Mouse (Mus musculus) layer of hippocampus, adult 2 months (tissue): Measurements from ENCODE around the gene Fbxo24. TPM values are rescaled to one million over a fixed set of nuclear protein-coding genes. Genes with fewer than 3 reads are reported as not detected.
A peak's percentile ranks its signal among the peaks of the same experiment; 100 is the strongest.

Experiments
- DNase-seq, 2 experiments: peaks; one replicate each; pipeline ENCODE4 v3.0.0; 2022; ENCODE audit warnings: low spot score in 2 of 2
- H3K27ac ChIP-seq: fragments of 200-600 bp; 2 replicates; pipeline ENCODE4 v1.8.1; 2022
- H3K4me3 ChIP-seq: fragments of 200-600 bp; 2 replicates; pipeline ENCODE4 v1.8.1; 2022; ENCODE audit warnings: mild to moderate bottlenecking
- CTCF ChIP-seq: fragments of 200-600 bp; conservative IDR thresholded peaks from 2 replicates; pipeline ENCODE4 v1.8.1; 2022; ENCODE audit warnings: antibody characterized with exemption, mild to moderate bottlenecking, moderate library complexity
- total RNA-seq, 2 experiments: library from RNA; stranded (reverse); gene quantifications; 2 replicates each; pipeline ENCODE4 v1.2.3; 2021

Gene Fbxo24
- total RNA-seq, 2 experiments from 2014 or later: 0.56 TPM; not detected in 1

DNA sequence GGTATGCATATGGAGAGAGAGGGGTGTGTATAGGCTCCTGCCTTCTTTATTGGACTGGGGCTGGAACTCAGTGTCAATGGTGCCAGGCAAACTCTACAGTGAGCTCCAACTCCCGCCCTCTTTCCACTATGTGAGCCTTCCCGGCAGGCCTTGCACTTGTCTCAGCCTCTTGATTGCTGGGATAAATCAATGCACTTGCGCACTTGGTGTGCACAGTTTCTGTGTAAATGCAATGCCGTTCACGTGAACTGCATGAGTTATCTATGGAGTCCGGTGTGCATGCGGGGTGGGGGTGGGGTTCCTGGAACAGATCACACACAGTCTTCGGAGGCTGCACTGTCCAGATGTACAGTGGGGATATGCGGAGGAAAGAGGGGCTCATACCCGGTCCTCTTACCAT, 24.6 kb upstream of the Fbxo24 start:
- no peak overlapping the region for H3K4me3 ChIP-seq
- TF ChIP-seq CTCF: no peak
- no peak for DNase-seq
- H3K27ac ChIP-seq: no peak overlapping the region

DNA sequence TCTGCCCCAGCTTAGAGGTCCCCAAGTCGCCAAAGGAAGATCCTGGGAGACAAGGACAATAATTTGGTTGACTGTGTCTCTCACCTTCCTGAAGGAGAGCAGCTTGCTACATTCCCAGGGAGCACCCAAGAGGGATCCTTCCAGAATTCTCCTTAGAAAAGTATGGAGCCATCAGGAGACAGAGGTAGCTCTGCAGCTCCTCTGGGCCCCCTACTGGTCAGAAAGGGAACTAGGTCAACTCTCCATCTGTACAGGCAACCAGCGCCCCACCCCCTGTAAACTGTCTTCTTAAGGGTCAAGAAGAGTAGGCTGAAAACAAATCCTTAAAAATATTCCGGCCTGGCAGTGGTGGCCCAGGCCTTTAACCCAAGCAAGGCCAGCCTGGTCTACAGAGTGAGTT, 23.7 kb upstream of the Fbxo24 start:
- no peak overlapping the region; the same call in 1 of the 2 replicates for H3K27ac ChIP-seq
- TF ChIP-seq CTCF: peak; percentile 90
- no peak overlapping the region for H3K4me3 ChIP-seq
- DNase-seq: peak; percentile 55 to 76

DNA sequence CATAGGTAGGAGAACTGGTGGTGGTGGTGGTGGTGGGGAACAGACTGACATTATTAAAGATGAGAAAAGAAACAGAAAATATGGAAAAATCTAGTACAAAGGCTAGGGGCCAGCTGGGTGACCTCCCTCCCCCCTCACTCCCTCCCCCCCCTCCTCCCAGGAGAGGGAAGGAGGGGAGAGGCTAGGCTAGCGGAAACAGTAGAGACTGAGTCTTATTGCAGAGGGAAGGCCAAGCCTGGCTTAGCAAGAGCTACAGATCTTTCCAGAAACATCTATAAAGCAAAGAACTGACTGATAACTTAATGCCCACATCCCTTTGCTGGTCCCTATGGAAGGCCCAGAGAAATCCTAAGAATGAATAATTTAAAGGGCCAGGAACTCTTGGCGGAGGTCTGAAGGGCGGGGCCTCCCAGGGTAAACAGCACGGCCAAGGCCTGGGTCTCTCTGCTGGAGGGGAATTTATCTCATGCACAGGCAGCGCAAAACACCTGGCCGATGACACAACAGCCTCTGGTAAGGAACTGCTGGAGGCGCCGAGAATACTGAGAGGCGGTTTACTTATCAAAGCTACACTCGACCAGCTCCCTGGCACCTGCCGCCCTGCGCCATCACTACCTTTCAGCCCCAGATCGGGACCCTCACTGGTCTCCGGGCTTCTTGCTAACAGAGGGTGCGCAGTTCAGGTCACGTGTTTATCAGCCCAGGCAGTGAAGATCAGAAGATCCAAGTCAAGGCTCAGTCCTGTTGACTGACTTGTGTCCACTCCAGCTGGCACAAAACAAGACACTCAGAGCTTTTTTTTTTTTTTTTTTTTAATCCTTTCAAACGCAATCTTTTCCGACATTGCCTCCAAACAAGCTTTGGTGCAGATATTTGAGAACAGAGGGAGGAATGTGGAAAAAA, 21.1 kb upstream of the Fbxo24 start:
- H3K27ac ChIP-seq: no peak overlapping the region

DNA sequence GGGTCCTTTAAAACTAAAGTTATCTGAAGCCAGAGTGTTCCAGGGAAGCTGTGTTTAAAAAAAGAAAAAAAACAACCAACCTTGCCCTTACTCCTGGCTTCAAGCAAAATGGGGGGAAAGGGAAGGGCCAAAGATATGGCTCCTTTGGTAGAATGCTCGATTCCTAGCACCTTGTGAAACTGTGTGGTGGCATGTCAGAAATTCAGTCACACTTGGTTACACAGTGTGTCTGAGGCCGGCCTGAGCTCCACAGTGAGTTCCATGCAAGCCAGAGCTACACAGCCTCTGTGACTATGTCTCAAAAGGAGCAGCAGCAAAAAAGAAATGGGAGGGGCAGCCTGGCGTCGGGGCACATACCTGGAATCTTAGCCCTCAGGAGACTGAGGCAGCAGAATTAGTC, 20.4 kb upstream of the Fbxo24 start:
- no peak for TF ChIP-seq CTCF
- Histone ChIP-seq H3K4me3 (no peak overlapping the region), H3K27ac (no peak overlapping the region)
- no peak for DNase-seq

More for the DNA sequence above, 21.1 kb upstream of the Fbxo24 start:
- no peak for DNase-seq
- H3K4me3 ChIP-seq: no peak overlapping the region
- TF ChIP-seq CTCF: no peak

DNA sequence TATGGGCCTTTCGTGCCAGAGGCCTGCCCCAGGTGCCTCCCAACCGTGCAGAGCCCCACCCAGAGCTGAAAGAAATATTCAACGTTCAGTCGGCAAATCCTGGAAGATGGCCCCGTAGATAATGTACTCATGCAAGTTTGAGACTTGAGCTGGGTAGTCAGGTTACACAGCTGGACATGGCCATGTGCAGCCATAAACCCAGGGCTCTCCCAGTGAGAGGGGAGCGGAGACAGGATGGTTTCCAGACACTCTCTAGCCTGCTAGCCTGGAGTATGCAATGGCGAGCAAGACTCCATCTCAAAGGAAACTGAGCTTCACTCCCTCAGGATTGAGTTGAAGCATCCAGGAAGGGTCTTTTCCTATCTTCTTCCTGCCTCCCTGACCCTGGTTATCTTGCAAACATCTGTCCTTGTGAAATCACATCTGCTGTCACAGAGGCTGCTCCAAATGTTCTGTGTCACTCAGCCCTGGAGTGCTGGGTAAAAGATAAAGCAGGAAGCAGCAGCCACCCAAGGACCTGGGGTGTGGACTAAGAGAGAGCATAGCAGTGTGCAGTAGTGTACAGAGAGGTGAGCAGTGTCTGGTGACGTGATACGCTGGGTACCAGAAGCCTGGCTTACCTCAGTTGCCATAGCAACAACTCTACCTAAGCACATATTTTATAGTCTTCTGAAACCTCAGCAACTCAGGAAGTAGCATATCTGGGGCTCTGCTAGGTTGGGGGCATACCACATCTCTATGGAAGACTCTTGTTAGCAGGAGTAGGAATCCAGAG, 19.2 kb upstream of the Fbxo24 start:
- no peak for DNase-seq
- H3K27ac ChIP-seq: no peak overlapping the region
- no peak overlapping the region for H3K4me3 ChIP-seq
- TF ChIP-seq CTCF: no peak

- Histone ChIP-seq H3K27ac (no peak within 1 kb of the TSS), H3K4me3 (peak within 1 kb of the TSS; percentile 16; the same call in 1 of the 2 replicates)
- DNase-seq: no peak
- TF ChIP-seq CTCF: no peak
These were observed 16.9 kb upstream of the Fbxo24 start, which contains the start of gene Irs3 for GRCm38 (mm10) chr5:137645652-137646091. TSS of gene Irs3 (minus strand) at chr5:137645714.

- peak overlapping the region; percentile 16; the same call in 1 of the 2 replicates for H3K4me3 ChIP-seq
- no peak for DNase-seq
- no peak for TF ChIP-seq CTCF
- H3K27ac ChIP-seq: no peak overlapping the region
These were observed 16.4 kb upstream of the Fbxo24 start for GRCm38 (mm10) chr5:137645091-137645651.

DNA sequence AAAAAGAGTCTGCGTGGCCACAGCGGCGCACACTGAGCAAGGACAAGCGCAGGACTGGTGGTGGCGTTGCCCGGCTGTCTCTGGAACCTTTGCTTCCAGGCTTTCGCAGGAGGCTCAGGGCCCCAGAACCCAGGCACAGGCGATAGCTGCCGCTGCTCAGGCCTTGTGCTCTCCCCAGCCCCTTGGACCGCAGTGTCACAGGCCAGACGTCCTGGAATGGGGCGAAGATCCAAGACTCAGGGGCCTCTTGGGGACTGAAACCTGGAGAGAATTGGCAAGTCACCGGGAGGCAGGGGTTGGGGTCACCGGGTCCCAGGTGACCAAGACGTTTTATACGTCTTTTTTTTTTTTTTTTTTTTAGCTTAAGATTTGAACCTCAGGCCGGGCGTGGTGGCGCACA, 15.7 kb upstream of the Fbxo24 start:
- no peak overlapping the region for H3K27ac ChIP-seq
- DNase-seq: no peak
- no peak for TF ChIP-seq CTCF
- H3K4me3 ChIP-seq: no peak overlapping the region

GRCm38 (mm10) chr5:137642886-137643285, 14.1 kb upstream of the Fbxo24 start:
- no peak overlapping the region for H3K27ac ChIP-seq
- no peak for DNase-seq
- H3K4me3 ChIP-seq: no peak overlapping the region
- TF ChIP-seq CTCF: no peak

- Histone ChIP-seq H3K27ac (no peak within 1 kb of the TSS), H3K4me3 (no peak within 1 kb of the TSS)
- DNase-seq: peak in 1 of 2 experiments; percentile 51
- TF ChIP-seq CTCF: peak; percentile 70
These were observed 12.3 kb upstream of the Fbxo24 start, which contains the start of gene Sap25 for GRCm38 (mm10) chr5:137641054-137641453. TSS of gene Sap25 (plus strand) at chr5:137641334.

DNA sequence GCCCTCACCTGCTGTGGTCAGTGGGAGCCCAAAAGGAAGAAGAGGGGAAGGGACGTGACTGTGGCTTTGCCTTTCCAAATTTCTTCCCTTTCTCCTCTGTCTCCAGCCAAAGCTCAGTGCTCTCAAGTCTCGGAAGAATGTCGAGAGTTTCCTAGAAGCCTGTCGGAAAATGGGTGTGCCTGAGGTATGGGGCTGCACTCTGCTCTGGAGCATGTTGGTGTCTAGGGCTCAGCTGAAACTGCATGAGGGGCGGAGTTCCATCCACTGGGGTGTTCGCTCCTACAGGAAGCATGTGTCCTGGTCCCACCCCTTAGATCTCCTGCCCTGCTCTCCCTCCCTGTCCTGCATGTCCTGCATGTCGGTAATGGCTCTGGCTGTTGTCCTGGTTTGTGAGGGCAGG, 10.7 kb upstream of the Fbxo24 start:
- Histone ChIP-seq H3K27ac (no peak overlapping the region), H3K4me3 (no peak overlapping the region)
- no peak for DNase-seq
- no peak for TF ChIP-seq CTCF

DNA sequence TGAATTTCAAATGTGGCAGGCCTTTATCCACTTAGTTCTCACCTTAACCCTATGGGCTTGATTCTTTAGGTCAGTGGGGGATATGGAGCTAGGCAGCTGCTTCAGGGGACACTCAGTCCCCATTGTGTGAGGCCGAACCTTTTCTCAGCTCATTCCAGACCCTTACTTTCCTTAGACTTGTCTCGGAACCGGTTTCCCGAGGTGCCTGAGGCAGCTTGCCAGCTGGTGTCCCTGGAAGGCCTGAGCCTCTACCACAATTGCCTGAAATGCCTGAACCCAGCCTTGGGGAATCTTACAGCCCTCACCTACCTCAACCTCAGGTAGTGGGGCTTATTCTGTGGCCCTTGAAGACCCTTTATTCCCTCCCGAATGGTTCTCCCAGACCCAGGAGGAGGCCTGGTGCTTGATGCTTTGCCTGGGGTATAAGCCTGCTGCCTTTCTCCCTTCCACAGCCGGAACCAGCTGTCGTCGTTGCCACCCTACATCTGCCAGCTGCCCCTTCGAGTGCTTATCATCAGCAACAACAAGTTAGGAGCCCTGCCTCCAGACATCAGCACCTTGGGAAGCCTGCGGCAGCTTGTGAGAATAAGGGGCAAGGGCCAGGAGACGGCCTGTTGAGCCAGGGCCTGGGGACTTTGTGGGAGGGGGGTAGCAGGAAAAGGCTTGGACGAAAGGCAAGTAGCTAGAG, 4.7 kb upstream of the Fbxo24 start:
- no peak for DNase-seq
- TF ChIP-seq CTCF: no peak

GRCm38 (mm10) chr5:137631591-137631990, 2.8 kb upstream of the Fbxo24 start:
- DNase-seq: no peak
- Histone ChIP-seq H3K27ac (peak overlapping the region; percentile 94), H3K4me3 (peak overlapping the region; percentile 94; the same call in 1 of the 2 replicates)
- TF ChIP-seq CTCF: no peak

More for the DNA sequence above, 4.7 kb upstream of the Fbxo24 start:
- Histone ChIP-seq H3K27ac (no peak overlapping the region; the same call in 1 of the 2 replicates), H3K4me3 (no peak overlapping the region)
